Mouse (Mus musculus) liver, postnatal 0 days (tissue): Measurements from ENCODE around the gene Efl1. TPM values are rescaled to one million over a fixed set of nuclear protein-coding genes. Genes with fewer than 3 reads are reported as not detected.
"Not testable (repeated sequence)": the region's sequence is repeated elsewhere in the genome, so short reads cannot be mapped to it uniquely, and the experiment has no call there.

ENCODE experiments used
- ATAC-seq: fragments of 200-750 bp; cut with Nextera tagmentation; 2 replicates; pipeline ENCODE4 v1.8.0; 2017; ENCODE audit warnings: mild to moderate bottlenecking, moderate library complexity
- DNase-seq: peaks from one replicate; pipeline ENCODE4 v3.0.0-alpha.2; 2016
- H3K27ac ChIP-seq: fragments of 300-500 bp; sonication (generic); 2 replicates; pipeline ENCODE4 v1.5.1; 2014; ENCODE audit warnings: antibody characterized with exemption, moderate library complexity, mild to moderate bottlenecking, low read depth
- H3K27me3 ChIP-seq: fragments of 300-500 bp; sonication (generic); 2 replicates; pipeline ENCODE4 v1.6.1; 2014; ENCODE audit warnings: low read length, control low read depth, mixed read lengths; ENCODE audit not compliant: insufficient read depth
- H3K36me3 ChIP-seq: fragments of 300-500 bp; sonication (generic); replicated peaks from 2 replicates; pipeline ENCODE4 v1.6.1; 2014; ENCODE audit warnings: mild to moderate bottlenecking, control low read depth, low read length, moderate library complexity, mixed read lengths; ENCODE audit not compliant: insufficient read depth
- H3K4me1 ChIP-seq: fragments of 300-500 bp; sonication (generic); 2 replicates; pipeline ENCODE4 v1.6.1; 2014; ENCODE audit warnings: antibody characterized with exemption, mild to moderate bottlenecking, control low read depth; ENCODE audit not compliant: insufficient read depth
- H3K4me2 ChIP-seq: fragments of 300-500 bp; sonication (generic); 2 replicates; pipeline ENCODE4 v1.6.1; 2014; ENCODE audit warnings: low read depth, mild to moderate bottlenecking, low read length, moderate library complexity, mixed read lengths
- H3K4me3 ChIP-seq: fragments of 300-500 bp; sonication (generic); 2 replicates; pipeline ENCODE4 v1.5.1; 2014; ENCODE audit warnings: low read depth, low read length
- H3K9ac ChIP-seq: fragments of 300-500 bp; sonication (generic); replicated peaks from 2 replicates; pipeline ENCODE4 v1.6.1; 2014; ENCODE audit warnings: mild to moderate bottlenecking, moderate library complexity
- H3K9me3 ChIP-seq: fragments of 300-500 bp; sonication (generic); 2 replicates; pipeline ENCODE4 v1.6.1; 2016; ENCODE audit warnings: mild to moderate bottlenecking, control low read depth, low read length, mixed read lengths
- CTCF ChIP-seq: sonication (generic); IDR thresholded peaks from 2 replicates; pipeline ENCODE4 v1.5.1; 2016; ENCODE audit warnings: antibody characterized with exemption, low read depth
- EP300 ChIP-seq: IDR thresholded peaks from 2 replicates; pipeline ENCODE4 v1.6.1; 2016; ENCODE audit warnings: antibody characterized with exemption, low read depth, mild to moderate bottlenecking
- WGBS: fragments of 180-500 bp; shearing (Covaris S2); extraction: QIAGEN DNeasy Blood & Tissue Kit; methylation state at CpG from one replicate; pipeline ENCODE4 v1.1.7; 2014; ENCODE audit not compliant: insufficient replicate concordance; 5-methylcytosine and 5-hydroxymethylcytosine counted together
- polyA plus RNA-seq: library from polyadenylated mRNA; unstranded; fragments of >200 nt; fragmentation: Nextera tagmentation; extraction: Ambion mirVana; gene quantifications from 2 replicates; pipeline ENCODE4 v1.2.1, GENCODE M21; 2015

The Efl1 gene
- polyA plus RNA-seq, 1 experiment from 2014 or later = 6.5 TPM

DNA sequence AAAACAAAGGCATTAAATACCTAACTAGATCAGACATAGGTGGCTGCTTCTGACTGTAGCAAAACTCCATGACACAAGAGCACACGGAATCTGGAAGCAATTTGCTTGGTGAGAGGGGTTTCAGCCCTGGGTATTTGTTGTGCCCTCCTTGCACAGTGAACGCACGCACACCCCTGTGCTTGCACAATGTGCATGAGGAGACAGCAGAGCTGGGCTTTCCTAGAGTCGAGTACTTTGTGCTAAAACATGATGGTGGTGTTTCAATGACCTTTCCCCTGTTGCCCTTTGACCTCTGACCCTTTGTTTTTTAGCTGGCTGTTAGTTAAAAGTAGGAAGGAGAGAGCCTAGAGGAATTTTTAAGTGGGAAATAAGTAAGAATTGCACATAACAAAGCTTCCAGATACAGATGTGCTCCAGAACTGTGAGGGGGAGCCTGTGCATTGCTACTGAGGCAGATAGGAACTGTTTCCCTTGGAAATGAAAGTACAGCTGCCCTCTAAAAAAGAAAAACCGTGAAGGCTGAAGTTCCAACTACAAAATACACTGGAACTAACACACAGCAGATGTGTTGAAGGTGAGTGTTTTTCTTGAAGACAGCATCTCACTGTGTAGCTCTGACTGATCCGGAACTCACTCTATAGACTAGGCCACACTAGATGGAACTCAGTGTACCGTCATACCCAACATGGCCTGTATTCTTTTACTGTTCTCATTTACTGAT lies 74.9 kb downstream of the Efl1 start:
- Histone ChIP-seq H3K4me3 (no peak overlapping the region), H3K9me3 (no peaks in the 10 kb centered on the region), H3K36me3 (peaks cover 4% of the 10 kb centered on the region; the same call in 1 of the 2 replicates), H3K9ac (no peak overlapping the region), H3K4me2 (no peak overlapping the region), H3K4me1 (peaks cover 6% of the 10 kb centered on the region; the same call in 1 of the 2 replicates), H3K27me3 (no peaks in the 10 kb centered on the region), H3K27ac (peak overlapping the region; percentile 34; the same call in 1 of the 2 replicates)
- ATAC-seq = peak; percentile 81
- TF ChIP-seq CTCF (no peak), EP300 (no peak)
- no peak for DNase-seq
- 73% methylated on average over 7 of the region's 7 CpGs for WGBS

DNA sequence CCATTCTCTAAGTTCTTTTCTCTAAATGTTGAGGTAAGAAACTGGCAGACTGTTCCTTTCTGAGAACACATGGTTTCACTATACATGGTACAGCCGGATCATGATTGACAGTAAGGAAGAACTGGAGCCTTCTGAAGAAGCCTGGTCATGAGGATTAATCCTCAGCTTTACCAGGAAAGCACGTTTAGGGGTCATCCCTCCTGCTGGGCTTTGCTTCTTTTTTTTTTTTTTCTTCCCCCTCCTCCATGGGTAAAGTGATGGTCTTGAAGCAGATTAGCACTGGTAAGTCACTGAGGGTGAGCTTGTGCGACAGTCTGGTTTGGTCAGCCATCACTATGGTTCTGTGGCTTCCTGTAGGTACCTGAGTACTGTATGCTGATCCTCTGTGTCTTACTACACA lies 76.1 kb downstream of the Efl1 start:
- H3K9me3 ChIP-seq = no peaks in the 10 kb centered on the region
- peaks cover 6% of the 10 kb centered on the region; the same call in 1 of the 2 replicates for H3K4me1 ChIP-seq
- no peak overlapping the region for H3K4me2 ChIP-seq
- 68% methylated on average over 3 of the region's 3 CpGs for WGBS
- no peak overlapping the region for H3K9ac ChIP-seq
- peaks cover 6% of the 10 kb centered on the region; the same call in 1 of the 2 replicates for H3K36me3 ChIP-seq
- TF ChIP-seq EP300 (no peak), CTCF (no peak)
- H3K27me3 ChIP-seq = no peaks in the 10 kb centered on the region
- no peak overlapping the region for H3K27ac ChIP-seq
- DNase-seq (no peak), ATAC-seq (no peak)
- no peak overlapping the region for H3K4me3 ChIP-seq

DNA sequence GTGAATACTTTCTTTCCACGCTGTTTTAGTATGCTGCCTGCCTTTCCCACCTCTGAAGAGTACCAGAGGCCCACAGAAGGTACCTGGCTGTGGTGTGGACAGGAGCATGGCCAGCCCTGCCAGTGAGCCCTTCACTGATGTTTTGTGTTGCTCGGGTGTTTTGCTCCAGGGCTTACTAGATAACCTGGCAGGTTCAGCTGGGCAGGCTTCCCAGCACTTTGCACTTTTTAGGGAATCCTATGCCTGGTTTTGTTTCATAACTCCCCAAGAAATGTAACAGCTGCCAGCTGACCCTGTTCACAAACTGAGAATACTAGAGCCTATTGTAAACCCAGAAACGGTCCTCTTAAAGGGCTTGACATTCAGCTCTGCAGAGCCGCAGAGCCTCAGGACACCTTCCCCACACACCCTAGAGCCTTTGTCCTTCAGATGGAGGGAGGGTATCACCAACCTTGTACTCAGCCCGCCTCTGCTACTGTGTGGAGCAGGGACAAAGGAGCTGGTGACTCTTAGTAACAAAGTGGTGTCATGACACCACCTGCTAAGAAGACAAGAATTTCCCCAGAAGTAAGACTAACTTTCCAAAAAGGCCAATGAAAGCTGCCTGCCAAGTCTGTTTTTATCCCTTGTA lies 76.7 kb downstream of the Efl1 start:
- Histone ChIP-seq H3K27ac (no peak overlapping the region), H3K9ac (no peak overlapping the region), H3K9me3 (no peaks in the 10 kb centered on the region), H3K4me2 (no peak overlapping the region), H3K36me3 (peaks cover 6% of the 10 kb centered on the region; the same call in 1 of the 2 replicates), H3K4me3 (no peak overlapping the region), H3K4me1 (peaks cover 6% of the 10 kb centered on the region; the same call in 1 of the 2 replicates), H3K27me3 (no peaks in the 10 kb centered on the region)
- DNase-seq = no peak
- no peak for ATAC-seq
- TF ChIP-seq CTCF = no peak
- no peak for TF ChIP-seq EP300
- 79% methylated on average over 5 of the region's 5 CpGs for WGBS

DNA sequence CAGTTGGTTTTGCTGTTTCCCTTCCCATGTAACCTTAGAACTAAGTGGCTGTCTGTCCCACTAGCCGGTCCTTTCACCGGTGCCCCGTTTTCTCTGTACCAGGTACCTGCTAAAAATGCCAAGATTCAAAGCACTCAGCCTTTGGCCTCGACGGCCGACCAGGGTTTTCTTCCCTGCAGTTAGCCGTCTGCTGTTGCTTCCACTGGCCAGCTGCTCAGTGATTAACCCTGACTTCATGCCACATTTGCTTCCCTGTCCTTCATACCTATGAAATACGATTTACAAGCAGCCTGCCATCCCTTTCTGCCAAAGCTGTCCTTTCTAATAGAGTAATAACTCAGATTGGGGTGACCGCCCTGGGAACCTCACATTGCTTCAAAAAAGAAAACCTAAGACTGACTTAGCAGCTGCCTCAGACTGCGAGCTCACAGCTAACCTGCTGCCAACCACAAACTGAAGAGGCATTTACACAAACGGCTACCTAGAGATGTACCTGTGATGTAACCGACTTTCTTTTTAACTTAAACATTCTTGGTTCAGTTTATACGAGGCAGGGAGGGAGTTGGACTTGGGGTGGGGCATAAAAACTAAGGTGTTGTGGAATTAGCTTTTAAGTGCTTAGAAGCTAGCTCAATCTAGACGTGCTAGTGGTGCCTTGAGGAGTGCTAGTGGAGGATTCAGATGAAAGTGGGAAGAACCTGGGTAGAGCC lies 77.5 kb downstream of the Efl1 start:
- no peaks in the 10 kb centered on the region for H3K9me3 ChIP-seq
- peaks cover 6% of the 10 kb centered on the region; the same call in 1 of the 2 replicates for H3K36me3 ChIP-seq
- H3K27me3 ChIP-seq = no peaks in the 10 kb centered on the region
- H3K4me3 ChIP-seq = no peak overlapping the region
- no peak for TF ChIP-seq EP300
- TF ChIP-seq CTCF = no peak
- ATAC-seq = no peak
- DNase-seq = no peak
- 83% methylated on average over 14 of the region's 14 CpGs for WGBS
- H3K27ac ChIP-seq = no peak overlapping the region
- H3K9ac ChIP-seq = no peak overlapping the region
- no peak overlapping the region for H3K4me2 ChIP-seq
- peaks cover 6% of the 10 kb centered on the region; the same call in 1 of the 2 replicates for H3K4me1 ChIP-seq

DNA sequence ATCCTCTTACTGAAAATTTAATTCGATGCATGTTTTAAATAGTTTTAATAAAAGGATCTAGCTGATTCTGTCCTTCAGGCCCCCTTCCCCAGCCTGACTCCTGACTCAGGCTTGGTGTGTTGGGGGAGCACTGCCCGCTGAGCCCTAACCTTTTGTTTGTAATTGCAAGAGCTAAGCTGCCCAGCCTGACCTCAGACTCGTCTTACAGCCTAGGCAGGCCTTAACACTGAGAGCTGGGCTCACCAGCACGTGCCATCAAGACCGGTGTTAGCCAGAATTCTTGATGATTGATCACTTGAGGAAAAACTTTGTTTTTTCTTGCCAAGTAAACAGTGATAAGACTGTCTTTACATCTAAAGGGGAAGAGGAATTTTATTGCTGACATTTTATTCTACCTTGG lies 78.7 kb downstream of the Efl1 start:
- peaks cover 6% of the 10 kb centered on the region; the same call in 1 of the 2 replicates for H3K4me1 ChIP-seq
- ATAC-seq = no peak

DNA sequence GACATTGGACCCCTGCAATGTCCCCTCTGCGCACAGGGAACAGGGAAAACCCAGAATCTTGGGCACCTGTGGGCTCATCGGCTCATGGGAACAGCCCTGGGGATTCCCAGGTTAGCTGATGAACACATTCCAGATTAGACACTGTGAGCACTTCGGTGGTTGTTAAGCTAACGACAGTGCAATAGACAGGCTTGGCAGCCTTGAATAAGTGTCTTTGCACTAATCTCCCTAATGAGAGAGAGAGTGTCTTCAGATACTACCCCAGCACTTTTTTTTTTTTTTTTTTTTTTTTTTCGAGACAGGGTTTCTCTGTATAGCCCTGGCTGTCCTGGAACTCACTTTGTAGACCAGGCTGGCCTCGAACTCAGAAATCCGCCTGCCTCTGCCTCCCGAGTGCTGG lies 80.6 kb downstream of the Efl1 start:
- H3K27ac ChIP-seq, H3K4me2 ChIP-seq, H3K9ac ChIP-seq, H3K4me3 ChIP-seq, DNase-seq, H3K27me3 ChIP-seq, H3K36me3 ChIP-seq, H3K4me1 ChIP-seq, ATAC-seq, H3K9me3 ChIP-seq: not testable (repeated sequence)
- WGBS = 87% methylated on average over 5 of the region's 8 CpGs

More for the DNA sequence above, 78.7 kb downstream of the Efl1 start:
- whole genome bisulfite sequencing = 68% methylated on average over 5 of the region's 5 CpGs
- DNase-seq = no peak
- no peak overlapping the region for H3K27ac ChIP-seq
- H3K9me3 ChIP-seq = no peaks in the 10 kb centered on the region
- TF ChIP-seq EP300 = no peak
- TF ChIP-seq CTCF = no peak
- H3K4me2 ChIP-seq = no peak overlapping the region
- no peak overlapping the region for H3K4me3 ChIP-seq
- H3K36me3 ChIP-seq = peaks cover 6% of the 10 kb centered on the region; the same call in 1 of the 2 replicates
- H3K27me3 ChIP-seq = no peaks in the 10 kb centered on the region
- H3K9ac ChIP-seq = no peak overlapping the region
